Mouse (Mus musculus) thymus, postnatal 14 days (tissue): ENCODE data around the gene Slc1a3.
"Not testable (repeated sequence)": the region's sequence is repeated elsewhere in the genome, so short reads cannot be mapped to it uniquely, and the experiment has no call there.

Experiments used
- DNase-seq: peaks from one replicate; pipeline ENCODE4 v3.0.0; 2021

The Slc1a3 gene

GRCm38 (mm10) chr15:8706178-8706577 is 4.4 kb downstream of the Slc1a3 start:
- DNase-seq = no peak

- DNase-seq = not testable (repeated sequence)
Measured at GRCm38 (mm10) chr15:8705560-8705959, 5.0 kb downstream of the Slc1a3 start.

- DNase-seq = no peak
Measured at GRCm38 (mm10) chr15:8697976-8698375, 12.6 kb downstream of the Slc1a3 start.

- DNase-seq = no peak
Measured at GRCm38 (mm10) chr15:8697500-8697899, 13.1 kb downstream of the Slc1a3 start.

GRCm38 (mm10) chr15:8690141-8690540 is 20.4 kb downstream of the Slc1a3 start:
- not testable (repeated sequence) for DNase-seq

GRCm38 (mm10) chr15:8686846-8687245 is 23.7 kb downstream of the Slc1a3 start:
- DNase-seq = no peak

- DNase-seq = no peak
Measured at GRCm38 (mm10) chr15:8685506-8685905, 25.1 kb downstream of the Slc1a3 start.

GRCm38 (mm10) chr15:8684263-8684662 is 26.3 kb downstream of the Slc1a3 start:
- no peak for DNase-seq

- no peak for DNase-seq
Measured at GRCm38 (mm10) chr15:8682871-8683270, 27.7 kb downstream of the Slc1a3 start.

GRCm38 (mm10) chr15:8682421-8682820 is 28.1 kb downstream of the Slc1a3 start:
- DNase-seq = no peak

GRCm38 (mm10) chr15:8681971-8682370 is 28.6 kb downstream of the Slc1a3 start:
- no peak for DNase-seq

- no peak for DNase-seq
Measured at GRCm38 (mm10) chr15:8681009-8681408, 29.6 kb downstream of the Slc1a3 start.

GRCm38 (mm10) chr15:8676959-8677358 is 33.6 kb downstream of the Slc1a3 start:
- DNase-seq = no peak

- DNase-seq = no peak
Measured at GRCm38 (mm10) chr15:8676211-8676691, 34.3 kb downstream of the Slc1a3 start.

- DNase-seq = no peak
Measured at GRCm38 (mm10) chr15:8675616-8676015, 34.9 kb downstream of the Slc1a3 start.

GRCm38 (mm10) chr15:8672532-8672931 is 38.0 kb downstream of the Slc1a3 start:
- no peak for DNase-seq

- no peak for DNase-seq
Measured at GRCm38 (mm10) chr15:8667849-8668522, 42.6 kb downstream of the Slc1a3 start.

GRCm38 (mm10) chr15:8665675-8666350 is 44.8 kb downstream of the Slc1a3 start:
- no peak for DNase-seq

GRCm38 (mm10) chr15:8663348-8664099 is 47.0 kb downstream of the Slc1a3 start:
- DNase-seq = no peak

- no peak for DNase-seq
Measured at GRCm38 (mm10) chr15:8661856-8662255, 48.7 kb downstream of the Slc1a3 start.

- DNase-seq = no peak
Measured at GRCm38 (mm10) chr15:8659977-8660376, 50.6 kb downstream of the Slc1a3 start.

GRCm38 (mm10) chr15:8659483-8659971 is 51.0 kb downstream of the Slc1a3 start:
- no peak for DNase-seq
